Mouse (Mus musculus): ENCODE measurements around the gene Snd1.

- TF ChIP-seq POLR2A (IDR thresholded peaks at IDR 0.05; ENCODE audit: borderline replicate concordance, control insufficient read depth, low read depth, low read length) (no peak), CTCF (IDR thresholded peaks at IDR 0.05; ENCODE audit: control insufficient read depth, insufficient read depth, low read length) (no peak)
Observed at GRCm38 (mm10) chr6:28855442-28855841, 380.5 kb downstream of the Snd1 start.
